Mouse (Mus musculus) adrenal gland, adult 8-10 months (tissue): ENCODE data around the gene Fzd10. TPM values are rescaled to one million over a fixed set of nuclear protein-coding genes. Genes with fewer than 3 reads are reported as not detected.

Experiments used
- DNase-seq: peaks from one replicate; pipeline ENCODE4 v3.0.0; 2022
- total RNA-seq, 4 experiments: library from RNA; stranded (reverse); gene quantifications; 2 replicates each; pipeline ENCODE4 v1.2.4; 2022

Fzd10 gene
- total RNA-seq, 4 experiments from 2014 or later: 0.43 to 0.80 (median 0.53) TPM

GRCm38 (mm10) chr5:128601036-128602019 lies 684 bp downstream of the Fzd10 start:
- no peak for DNase-seq

- no peak for DNase-seq
These were observed 3.0 kb downstream of the Fzd10 start for GRCm38 (mm10) chr5:128603693-128604092.

GRCm38 (mm10) chr5:128606596-128606995 lies 6.0 kb downstream of the Fzd10 start:
- DNase-seq: no peak

DNA sequence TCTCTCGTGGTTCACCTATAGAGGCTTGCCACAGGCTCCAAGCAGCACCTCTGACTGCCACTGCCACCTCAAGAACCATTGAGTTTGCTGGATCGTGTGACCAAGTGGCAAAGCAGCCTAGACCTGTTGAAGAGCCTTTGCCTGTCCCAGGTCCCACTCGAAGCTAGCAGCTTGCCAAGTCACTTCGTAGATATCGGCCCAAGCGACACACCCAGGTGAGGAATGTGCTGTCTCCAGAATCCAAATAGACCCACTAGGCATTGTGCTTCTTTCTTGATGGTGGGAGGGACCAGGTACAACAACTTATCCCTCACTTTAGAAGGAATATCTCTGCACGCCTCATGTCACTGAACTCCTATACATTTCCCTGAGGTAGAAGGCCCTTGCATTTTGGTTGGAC lies 8.4 kb downstream of the Fzd10 start:
- DNase-seq: no peak

DNA sequence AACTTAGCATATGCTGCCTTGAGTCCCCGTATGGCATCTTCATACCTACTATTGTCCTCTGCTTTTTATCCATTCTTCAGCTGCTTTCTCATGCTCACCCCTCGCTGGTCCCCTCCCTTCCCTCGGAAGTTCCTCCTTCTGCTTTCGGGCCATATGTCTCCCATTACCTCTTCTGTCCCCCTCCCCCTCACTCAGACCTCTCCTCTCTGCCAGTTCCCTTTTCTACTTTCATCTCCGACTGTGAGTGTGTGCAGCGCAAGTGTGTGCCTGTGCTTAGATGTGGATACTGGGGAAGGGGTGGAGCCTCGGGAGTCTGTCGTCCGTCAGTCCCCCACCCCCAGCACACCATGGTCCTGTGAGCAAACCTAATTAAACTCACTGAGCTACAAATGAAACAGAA lies 17.0 kb downstream of the Fzd10 start:
- DNase-seq: no peak

DNA sequence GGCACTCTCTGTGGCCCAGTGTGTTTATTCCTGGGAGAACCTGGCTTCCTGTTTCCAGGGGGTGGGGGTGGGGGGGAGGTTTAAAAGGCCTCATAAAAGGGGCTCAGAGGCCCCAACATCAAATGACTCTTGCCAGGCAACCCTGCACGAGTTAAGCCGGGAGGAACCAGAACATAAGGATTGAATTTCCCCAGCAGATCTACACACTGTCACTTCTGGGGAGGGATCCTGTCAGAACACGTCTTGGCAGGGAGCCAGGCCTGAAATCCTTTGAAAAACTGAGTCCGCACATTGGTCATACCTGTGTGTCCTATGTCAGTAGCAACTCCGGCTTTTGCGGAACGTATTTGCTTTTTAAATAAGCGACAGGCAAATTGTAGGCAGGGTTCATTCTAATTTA lies 19.3 kb downstream of the Fzd10 start:
- no peak for DNase-seq

- DNase-seq: no peak
These were observed 19.8 kb downstream of the Fzd10 start for GRCm38 (mm10) chr5:128620408-128620807.

DNA sequence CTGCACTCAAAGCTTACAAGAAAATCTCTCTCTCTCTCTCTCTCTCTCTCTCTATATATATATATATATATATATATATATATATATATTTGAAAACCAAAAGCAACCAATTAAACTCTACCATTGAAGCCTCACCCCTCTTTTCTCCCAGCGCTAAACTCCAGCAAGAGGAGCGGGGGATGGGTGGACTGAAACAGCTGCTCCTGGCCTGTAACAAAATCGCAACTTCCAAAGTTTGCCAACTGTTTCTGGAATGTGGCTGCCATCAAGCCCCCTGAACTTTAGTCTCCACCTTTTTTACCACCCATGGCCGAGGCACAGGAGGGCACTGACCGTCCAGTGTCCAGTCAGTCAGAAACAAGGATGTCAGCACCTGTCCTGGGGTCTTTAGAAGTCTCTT lies 27.1 kb downstream of the Fzd10 start:
- DNase-seq: no peak

- DNase-seq: no peak
These were observed 36.0 kb downstream of the Fzd10 start for GRCm38 (mm10) chr5:128636648-128637047.

DNA sequence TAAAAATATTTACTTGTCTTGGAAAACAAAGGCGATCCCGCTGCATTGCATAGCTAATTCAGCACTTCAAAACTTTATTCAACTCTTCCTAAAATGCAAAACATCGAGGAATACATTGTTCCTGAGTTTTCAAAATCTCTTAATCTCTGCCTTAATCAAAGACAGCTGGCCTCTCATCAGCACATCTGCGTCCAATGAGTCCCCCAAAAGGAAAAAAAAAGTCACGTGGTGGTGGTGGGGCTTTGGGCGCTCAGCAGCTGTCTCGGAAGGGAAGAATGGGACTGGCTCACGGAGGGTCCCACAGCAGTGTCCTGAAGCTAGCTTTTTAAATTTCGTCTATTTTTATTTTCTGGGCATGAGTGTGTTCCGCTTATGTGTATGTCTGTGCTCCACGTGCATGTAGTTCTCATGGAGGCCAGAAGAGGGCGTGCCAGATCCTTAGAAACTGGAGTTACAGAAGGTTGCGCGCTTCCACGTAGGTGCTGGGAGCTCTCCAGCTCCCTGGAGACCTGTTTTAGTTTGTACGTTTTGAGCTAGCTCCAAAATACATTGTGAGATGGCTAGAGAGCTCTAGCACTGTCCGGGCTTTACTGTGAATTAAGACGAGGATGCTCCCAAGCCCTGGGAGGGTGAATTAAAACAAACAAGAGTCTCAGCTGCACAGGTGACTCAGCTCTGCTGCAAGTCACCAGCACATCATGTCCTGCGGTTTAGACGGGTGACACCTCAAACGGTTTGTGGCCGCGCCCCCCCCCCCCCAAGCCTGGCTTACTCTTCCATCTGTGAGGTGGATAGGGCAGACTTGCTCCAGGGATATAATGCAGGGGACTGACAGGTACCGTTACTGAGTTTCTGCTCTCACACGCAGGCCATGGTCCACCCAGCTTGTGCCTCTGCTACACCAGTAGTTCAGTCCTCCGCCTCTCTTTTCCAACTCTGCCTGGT lies 36.7 kb downstream of the Fzd10 start:
- no peak for DNase-seq

- DNase-seq: no peak
These were observed 38.1 kb downstream of the Fzd10 start for GRCm38 (mm10) chr5:128638716-128639115.

DNA sequence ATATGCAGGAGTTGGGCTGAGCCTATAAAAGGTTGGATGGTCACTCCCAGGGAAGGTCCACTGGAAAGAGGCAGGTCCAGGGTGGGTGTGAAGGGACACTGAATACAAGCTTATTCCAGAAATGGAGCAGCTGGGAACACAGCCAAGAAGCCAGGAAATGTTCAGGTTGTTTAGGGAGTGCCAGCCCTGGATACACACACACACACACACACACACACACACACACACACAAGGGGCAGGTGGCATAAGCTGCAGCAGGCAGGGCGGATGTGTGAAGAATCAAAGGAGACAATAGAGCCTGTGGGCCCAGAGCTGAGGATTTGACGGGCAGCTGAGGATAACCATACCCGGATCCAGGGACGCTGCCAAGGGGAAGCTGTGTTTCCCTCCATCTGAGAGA lies 42.4 kb downstream of the Fzd10 start:
- no peak for DNase-seq

GRCm38 (mm10) chr5:128645720-128646119 lies 45.1 kb downstream of the Fzd10 start:
- no peak for DNase-seq

DNA sequence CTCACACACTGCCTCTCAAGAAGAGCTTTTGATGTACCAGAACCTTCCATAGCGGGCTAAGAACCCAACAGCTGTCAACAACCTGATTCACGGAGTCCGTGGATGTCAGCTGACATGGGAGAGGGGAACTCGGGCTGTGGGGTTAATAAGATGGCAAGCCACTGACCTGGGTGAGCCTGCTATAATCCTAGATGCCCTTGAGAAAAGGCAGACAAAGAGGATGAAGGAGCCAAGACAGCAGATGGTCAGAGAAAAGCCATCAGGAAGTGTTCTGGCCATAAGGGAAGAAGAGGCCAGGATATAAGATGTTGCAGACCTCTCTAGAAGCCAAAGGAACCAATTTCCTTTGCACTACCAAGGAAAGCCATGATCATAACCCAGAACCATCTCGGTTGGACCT lies 45.6 kb downstream of the Fzd10 start:
- DNase-seq: no peak

DNA sequence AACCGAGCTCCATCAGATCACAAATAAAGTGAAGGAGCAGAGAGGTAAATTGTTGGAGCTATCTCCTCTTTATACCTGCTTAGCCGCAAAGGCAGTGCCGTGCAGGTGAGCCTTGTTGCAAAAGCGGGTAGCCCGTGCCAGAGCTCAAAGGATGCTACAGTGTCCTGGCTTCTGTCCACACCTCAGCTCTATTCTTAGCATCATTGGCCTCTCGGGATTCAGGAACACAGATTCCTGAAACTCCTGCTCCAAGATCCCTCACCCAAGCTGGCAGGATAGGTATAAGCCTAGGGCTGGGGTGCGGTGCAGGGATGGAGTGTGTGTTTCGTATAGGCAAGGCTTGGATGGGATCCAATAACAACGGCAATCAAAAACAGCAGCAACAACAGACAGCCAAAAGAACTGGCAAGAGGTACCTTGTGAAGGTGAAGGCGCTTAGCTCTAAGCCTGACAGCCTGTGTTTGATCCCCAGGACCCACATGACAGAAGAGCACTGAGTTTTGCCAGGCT lies 46.6 kb downstream of the Fzd10 start:
- no peak for DNase-seq

- no peak for DNase-seq
These were observed 48.8 kb downstream of the Fzd10 start for GRCm38 (mm10) chr5:128649336-128649897.

Other genes with a start within 250 kb of the Fzd10 start
- under 1 TPM in 2 of 4 experiments, not detected in 2; 0.09 to 0.14 TPM for gene Tmem132d, start 167.8 kb upstream of the Fzd10 start, total RNA-seq
- gene Piwil1, start 101.7 kb downstream of the Fzd10 start, total RNA-seq: not detected